Mouse (Mus musculus) MEL (cell line): Measurements from ENCODE around the gene Inafm2.

Experiments used
- CTCF ChIP-seq, 3 experiments: IDR thresholded peaks in 2 of 3; conservative IDR thresholded peaks in 1 of 3; 2 replicates each; pipeline ENCODE4 v1.5.1; 2011 to 2012; ENCODE audit warnings: low read length in 3 of 3, low read depth in 2 of 3, mild to moderate bottlenecking in 2 of 3, improper control_type of control experiment in 1 of 3, inconsistent platforms in 1 of 3, mixed read lengths in 1 of 3, moderate library complexity in 1 of 3; ENCODE audit not compliant: control insufficient read depth in 1 of 3, insufficient read depth in 1 of 3, poor library complexity in 1 of 3, severe bottlenecking in 1 of 3
- E2F4 ChIP-seq: IDR thresholded peaks from 2 replicates; pipeline ENCODE4 v1.6.1; 2011; ENCODE audit warnings: low read depth, low read length, improper control_type of control experiment, borderline replicate concordance
- EP300 ChIP-seq, 2 experiments: IDR thresholded peaks; 2 replicates each; pipeline ENCODE4 v1.6.1; 2011; ENCODE audit warnings: improper control_type of control experiment in 2 of 2, low read length in 2 of 2, low read depth in 1 of 2, mild to moderate bottlenecking in 1 of 2
- MYB ChIP-seq: IDR thresholded peaks from 2 replicates; pipeline ENCODE4 v1.6.1; 2011; ENCODE audit warnings: mild to moderate bottlenecking, low read depth, low read length, improper control_type of control experiment
- NELFE ChIP-seq: IDR thresholded peaks from 2 replicates; pipeline ENCODE4 v1.6.1; 2011; ENCODE audit warnings: low read depth, low read length, improper control_type of control experiment
- NRF1 ChIP-seq: IDR thresholded peaks from 2 replicates; pipeline ENCODE4 v1.6.1; 2014; ENCODE audit warnings: low read depth, mild to moderate bottlenecking, inconsistent platforms, low read length, improper control_type of control experiment, moderate library complexity; ENCODE audit not compliant: poor library complexity, insufficient read depth, severe bottlenecking
- POLR2A ChIP-seq, 2 experiments: IDR thresholded peaks; 2 replicates each; pipeline ENCODE4 v1.6.1; 2011 to 2012; ENCODE audit warnings: low read length in 2 of 2, mild to moderate bottlenecking in 2 of 2, control low read depth in 1 of 2, improper control_type of control experiment in 1 of 2, low read depth in 1 of 2, moderate library complexity in 1 of 2; ENCODE audit not compliant: control insufficient read depth in 1 of 2, insufficient read depth in 1 of 2, poor library complexity in 1 of 2
- POLR2AphosphoS2 ChIP-seq: IDR thresholded peaks from 2 replicates; pipeline ENCODE4 v1.6.1; 2011; ENCODE audit warnings: low read length, improper control_type of control experiment
- SMC3 ChIP-seq: IDR thresholded peaks from 2 replicates; pipeline ENCODE4 v1.6.1; 2011; ENCODE audit warnings: low read depth, low read length, improper control_type of control experiment
- ZMIZ1 ChIP-seq: IDR thresholded peaks from 2 replicates; pipeline ENCODE4 v1.6.1; 2012; ENCODE audit warnings: low read depth, mild to moderate bottlenecking, inconsistent platforms, low read length, improper control_type of control experiment, moderate library complexity

- TF ChIP-seq ZMIZ1 = no peak
- TF ChIP-seq EP300 (IDR thresholded peaks at IDR 0.05; ENCODE audit: low read depth in 1 of 2, low read length in 2 of 2) = no peak
- TF ChIP-seq NELFE = no peak
- no peak for TF ChIP-seq E2F4
- no peak for TF ChIP-seq MYB
- TF ChIP-seq POLR2A (IDR thresholded peaks at IDR 0.05; ENCODE audit: control insufficient read depth in 1 of 2, insufficient read depth in 1 of 2, low read depth in 1 of 2, low read length in 2 of 2, poor library complexity in 1 of 2) = no peak
- TF ChIP-seq SMC3 = no peak
- TF ChIP-seq POLR2AphosphoS2 = no peak
- no peak for TF ChIP-seq CTCF (IDR thresholded peaks at IDR 0.05 in 2 of 3, conservative IDR thresholded peaks at IDR 0.05 in 1 of 3; ENCODE audit: control insufficient read depth in 1 of 3, insufficient read depth in 1 of 3, low read depth in 2 of 3, low read length in 3 of 3, poor library complexity in 1 of 3, severe bottlenecking in 1 of 3)
- TF ChIP-seq NRF1 = no peak
These were observed 37.1 kb upstream of the Inafm2 start for GRCm38 (mm10) chr2:118708472-118708871.
